Mouse (Mus musculus) stomach, embryonic 14.5 days (tissue): ENCODE measurements around the gene Padi2. TPM values are rescaled to one million over a fixed set of nuclear protein-coding genes. Genes with fewer than 3 reads are reported as not detected.
A peak's percentile ranks its signal among the peaks of the same experiment; 100 is the strongest.

ENCODE experiments used
- ATAC-seq: fragments of 200-750 bp; cut with Nextera tagmentation; 2 replicates; pipeline ENCODE4 v1.8.0; 2017; ENCODE audit warnings: low read depth, moderate TSS enrichment; ENCODE audit not compliant: insufficient number of reproducible peaks, insufficient read depth, low FRiP score
- H3K27ac ChIP-seq: fragments of 300-500 bp; sonication (generic); 2 replicates; pipeline ENCODE4 v1.5.1; 2014; ENCODE audit warnings: mild to moderate bottlenecking, low read length, moderate library complexity, mixed read lengths
- H3K27me3 ChIP-seq: fragments of 300-500 bp; sonication (generic); 2 replicates; pipeline ENCODE4 v1.6.1; 2014; ENCODE audit warnings: low read length, control low read depth, mixed read lengths; ENCODE audit not compliant: control insufficient read depth, insufficient read depth
- H3K36me3 ChIP-seq: fragments of 300-500 bp; sonication (generic); 2 replicates; pipeline ENCODE4 v1.6.1; 2014; ENCODE audit warnings: mild to moderate bottlenecking, control low read depth, low read length, moderate library complexity, mixed read lengths; ENCODE audit not compliant: control insufficient read depth, insufficient read depth
- H3K4me1 ChIP-seq: fragments of 300-500 bp; sonication (generic); 2 replicates; pipeline ENCODE4 v1.6.1; 2014; ENCODE audit warnings: low read length, control low read depth, mixed read lengths; ENCODE audit not compliant: control insufficient read depth, insufficient read depth
- H3K4me2 ChIP-seq: fragments of 300-500 bp; sonication (generic); replicated peaks from 2 replicates; pipeline ENCODE4 v1.6.1; 2014; ENCODE audit warnings: low read depth, low read length, control low read depth
- H3K4me3 ChIP-seq: fragments of 300-500 bp; sonication (generic); 2 replicates; pipeline ENCODE4 v1.5.1; 2014; ENCODE audit warnings: low read depth, low read length, control low read depth
- H3K9ac ChIP-seq: fragments of 300-500 bp; sonication (generic); replicated peaks from 2 replicates; pipeline ENCODE4 v1.6.1; 2014; ENCODE audit warnings: low read depth, mild to moderate bottlenecking, control low read depth, low read length, moderate library complexity, mixed read lengths
- H3K9me3 ChIP-seq: fragments of 300-500 bp; sonication (generic); 2 replicates; pipeline ENCODE4 v1.6.1; 2016; ENCODE audit warnings: low read depth, low read length, control low read depth; ENCODE audit not compliant: control insufficient read depth
- WGBS: fragments of 180-500 bp; shearing (Covaris S2); extraction: QIAGEN DNeasy Blood & Tissue Kit; methylation state at CpG from one replicate; pipeline ENCODE4 v1.1.7; 2014; 5-methylcytosine and 5-hydroxymethylcytosine counted together
- polyA plus RNA-seq: library from polyadenylated mRNA; unstranded; fragments of >200 nt; fragmentation: Nextera tagmentation; extraction: Ambion mirVana; gene quantifications from 2 replicates; pipeline ENCODE4 v1.2.1, GENCODE M21; 2014

Gene Padi2
- polyA plus RNA-seq, result 0.88 and 1.5 TPM in 2 replicates

DNA sequence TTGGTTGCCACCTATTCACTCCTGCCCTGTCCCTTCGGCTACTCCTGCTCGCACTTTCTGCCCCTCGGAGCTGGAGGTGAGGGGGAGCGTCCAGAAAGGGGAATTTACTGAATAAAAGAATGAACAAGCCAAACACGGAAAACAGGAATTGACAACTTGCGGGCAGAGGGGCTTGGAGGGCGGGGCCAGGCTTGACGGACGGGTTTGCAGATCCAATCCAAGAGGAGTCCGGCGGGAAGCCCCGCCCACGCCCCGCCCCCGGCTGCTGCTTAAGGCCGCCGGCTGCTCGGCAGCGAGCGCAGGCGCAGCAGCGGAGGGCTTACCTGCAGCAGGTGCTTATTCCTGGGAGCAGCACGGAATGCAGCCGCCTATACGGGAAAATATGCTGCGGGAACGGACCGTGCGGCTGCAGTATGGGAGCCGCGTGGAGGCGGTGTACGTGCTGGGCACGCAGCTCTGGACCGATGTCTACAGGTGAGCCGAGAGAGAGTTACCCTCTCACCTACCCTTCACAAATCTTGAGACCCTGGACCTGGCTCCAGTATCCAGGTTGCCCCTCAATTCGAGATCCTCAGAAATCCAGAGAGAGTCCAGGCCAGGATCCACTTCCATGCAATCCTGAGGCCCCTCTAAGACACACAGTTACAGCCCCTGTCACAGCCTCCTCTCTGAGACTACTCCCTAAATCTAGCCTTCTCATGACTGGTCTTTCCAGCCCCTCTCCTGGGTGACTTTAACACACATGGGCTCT is at the start of gene Padi2:
TSS of gene Padi2 (plus strand) at position 269 of the 751 bp plus-strand sequence.
- ATAC-seq, result peak; percentile 78
- H3K36me3 ChIP-seq, result no peaks in the 10 kb centered on the region
- 0 out of 2 replicates have a peak, but pooled peaks cover 4% of the 10 kb centered on the region for H3K27me3 ChIP-seq
- H3K4me3 ChIP-seq, result peak within 1 kb of the TSS; percentile 27
- no peaks in the 10 kb centered on the region; the same call in 1 of the 2 replicates for H3K4me1 ChIP-seq
- H3K4me2 ChIP-seq, result peak within 1 kb of the TSS; percentile 46
- no peaks in the 10 kb centered on the region for H3K9me3 ChIP-seq
- no peak within 1 kb of the TSS for H3K27ac ChIP-seq
- no peak within 1 kb of the TSS for H3K9ac ChIP-seq
- WGBS, result 3% methylated on average over 37 of the region's 37 CpGs

DNA sequence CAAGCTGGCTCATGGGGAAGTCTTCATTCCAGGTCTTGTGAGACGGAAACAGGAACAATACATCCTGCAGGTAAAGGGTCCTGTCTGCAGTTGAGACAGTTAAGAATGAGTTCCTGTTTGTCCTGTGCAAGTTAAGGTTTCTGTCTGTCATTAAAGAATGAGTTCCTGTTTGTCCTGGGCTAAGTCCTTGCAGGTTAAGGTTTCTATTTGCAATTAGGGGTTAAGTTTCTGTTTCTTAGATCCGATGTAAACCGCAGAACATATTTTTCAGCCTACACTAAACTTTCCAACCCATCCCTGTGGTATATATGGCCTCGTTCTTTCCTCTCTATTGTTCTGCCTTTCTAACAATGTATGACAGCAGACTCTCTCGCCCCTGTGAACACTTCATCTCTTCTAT is 49.1 kb upstream of the Padi2 start:
- H3K27ac ChIP-seq, result no peak overlapping the region
- 76% methylated on average over 5 of the region's 5 CpGs for WGBS
- H3K9ac ChIP-seq, result no peak overlapping the region
- no peaks in the 10 kb centered on the region for H3K36me3 ChIP-seq
- no peaks in the 10 kb centered on the region; the same call in 1 of the 2 replicates for H3K9me3 ChIP-seq
- no peak for ATAC-seq
- H3K27me3 ChIP-seq, result no peaks in the 10 kb centered on the region
- no peak overlapping the region for H3K4me2 ChIP-seq
- no peak overlapping the region for H3K4me3 ChIP-seq
- no peaks in the 10 kb centered on the region for H3K4me1 ChIP-seq

DNA sequence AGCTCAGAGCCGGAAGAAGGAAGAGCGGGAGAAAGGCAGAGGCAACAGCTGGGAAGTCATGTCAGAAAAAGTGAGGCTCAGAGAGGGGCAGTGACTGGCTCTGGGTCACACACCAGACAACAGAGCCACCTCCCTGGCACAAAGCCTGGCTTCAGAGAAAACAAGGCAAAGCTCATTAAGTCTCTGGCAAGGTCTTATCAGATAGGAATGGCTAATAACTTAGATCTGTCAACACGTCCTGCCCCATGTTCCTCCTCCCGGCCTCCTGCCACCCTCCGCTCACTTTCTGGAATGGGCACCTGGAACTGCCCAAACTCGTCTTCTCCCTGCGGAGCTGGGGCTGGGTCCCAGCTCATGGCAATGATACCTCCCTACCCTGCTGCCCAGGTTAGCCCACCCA is 48.3 kb upstream of the Padi2 start:
- no peak for ATAC-seq
- Histone ChIP-seq H3K4me3 (no peak overlapping the region), H3K27ac (no peak overlapping the region), H3K9me3 (no peaks in the 10 kb centered on the region; the same call in 1 of the 2 replicates), H3K27me3 (no peaks in the 10 kb centered on the region), H3K9ac (no peak overlapping the region), H3K4me2 (no peak overlapping the region), H3K4me1 (no peaks in the 10 kb centered on the region), H3K36me3 (no peaks in the 10 kb centered on the region)
- 74% methylated on average over 7 of the region's 7 CpGs for WGBS

DNA sequence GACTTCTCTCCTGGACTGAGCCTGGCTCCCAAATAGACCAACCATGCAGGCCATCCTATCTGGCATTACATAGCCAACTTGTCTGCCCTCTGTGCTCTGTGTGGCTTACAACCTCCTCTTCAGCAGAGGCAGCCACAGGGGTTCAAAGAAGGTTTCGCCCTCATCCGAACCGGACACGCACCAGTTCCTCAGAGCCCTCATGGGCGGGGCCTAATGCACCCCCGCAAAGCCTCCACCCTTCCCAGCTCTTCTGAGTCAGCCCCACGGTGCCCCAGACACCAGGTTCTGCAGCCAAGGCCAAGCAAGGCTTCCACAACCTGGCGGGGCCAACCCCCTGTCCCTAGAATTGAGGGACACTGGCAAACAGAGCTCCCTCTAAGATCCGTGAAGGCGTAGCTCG is 46.9 kb upstream of the Padi2 start:
- 85% methylated on average over 11 of the region's 11 CpGs for WGBS
- ATAC-seq, result no peak
- H3K9ac ChIP-seq, result no peak overlapping the region
- H3K4me3 ChIP-seq, result no peak overlapping the region
- no peaks in the 10 kb centered on the region; the same call in 1 of the 2 replicates for H3K9me3 ChIP-seq
- H3K4me2 ChIP-seq, result no peak overlapping the region
- H3K27me3 ChIP-seq, result no peaks in the 10 kb centered on the region
- H3K4me1 ChIP-seq, result no peaks in the 10 kb centered on the region
- H3K36me3 ChIP-seq, result no peaks in the 10 kb centered on the region
- H3K27ac ChIP-seq, result no peak overlapping the region

DNA sequence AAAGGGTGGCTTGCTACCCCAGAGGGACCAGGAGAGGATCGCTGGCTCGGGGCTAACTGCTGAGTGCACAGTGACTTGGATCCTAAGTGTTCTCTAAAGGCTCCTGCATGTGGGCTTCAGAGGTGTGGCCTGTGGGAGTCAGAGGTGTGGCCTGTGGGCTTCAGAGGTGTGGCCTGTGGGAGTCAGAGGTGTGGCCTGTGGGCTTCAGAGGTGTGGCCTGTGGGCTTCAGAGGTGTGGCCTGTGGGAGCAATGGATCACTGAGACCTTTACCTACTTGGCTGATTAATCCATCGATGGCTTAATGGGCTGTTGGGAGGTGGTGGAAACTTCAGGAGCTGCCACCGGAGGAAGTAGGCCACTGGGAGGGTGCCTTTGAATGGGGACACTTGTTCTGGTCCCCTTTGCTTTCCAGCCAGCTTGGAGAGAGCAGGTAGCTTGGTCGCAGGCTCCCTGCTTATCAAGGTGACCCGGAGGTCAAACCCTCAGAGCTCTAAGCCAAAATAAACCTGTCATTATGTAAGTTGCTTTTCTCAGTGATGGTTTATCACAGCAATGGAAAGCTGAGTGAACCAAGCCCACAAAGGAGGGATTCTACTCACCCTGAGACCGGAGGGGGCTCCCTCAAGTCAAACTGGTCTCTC is 45.9 kb upstream of the Padi2 start:
- Histone ChIP-seq H3K4me1 (no peaks in the 10 kb centered on the region), H3K4me2 (no peak overlapping the region), H3K27me3 (no peaks in the 10 kb centered on the region), H3K4me3 (no peak overlapping the region), H3K9ac (no peak overlapping the region), H3K27ac (no peak overlapping the region), H3K36me3 (no peaks in the 10 kb centered on the region), H3K9me3 (no peaks in the 10 kb centered on the region; the same call in 1 of the 2 replicates)
- peak; percentile 62; the same call in 1 of the 2 replicates for ATAC-seq
- WGBS, result 42% methylated on average over 7 of the region's 7 CpGs

DNA sequence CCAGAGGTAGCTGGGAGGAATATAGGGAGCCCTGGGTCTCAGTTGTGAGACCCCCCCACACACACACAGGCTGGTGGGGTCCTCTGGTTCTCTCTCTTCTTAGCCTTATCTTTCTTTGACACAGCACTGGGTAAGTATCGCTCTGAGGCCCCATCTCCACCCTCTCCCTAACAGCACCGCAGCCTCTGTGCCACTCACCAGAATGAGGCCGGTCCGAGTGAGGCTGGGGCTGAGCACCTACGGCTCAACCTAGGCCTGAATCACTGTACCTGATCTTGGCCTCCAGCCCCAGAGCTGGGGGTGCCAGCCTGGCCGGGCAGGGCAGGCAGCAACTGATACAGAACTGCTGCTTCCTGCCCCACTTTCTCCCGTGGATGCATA is 45.4 kb upstream of the Padi2 start:
- Histone ChIP-seq H3K9me3 (no peaks in the 10 kb centered on the region; the same call in 1 of the 2 replicates), H3K4me3 (no peak overlapping the region), H3K27me3 (no peaks in the 10 kb centered on the region), H3K36me3 (no peaks in the 10 kb centered on the region), H3K9ac (no peak overlapping the region), H3K4me1 (no peaks in the 10 kb centered on the region), H3K27ac (no peak overlapping the region), H3K4me2 (no peak overlapping the region)
- ATAC-seq, result peak; percentile 73; the same call in 1 of the 2 replicates
- 75% methylated on average over 7 of the region's 7 CpGs for WGBS

DNA sequence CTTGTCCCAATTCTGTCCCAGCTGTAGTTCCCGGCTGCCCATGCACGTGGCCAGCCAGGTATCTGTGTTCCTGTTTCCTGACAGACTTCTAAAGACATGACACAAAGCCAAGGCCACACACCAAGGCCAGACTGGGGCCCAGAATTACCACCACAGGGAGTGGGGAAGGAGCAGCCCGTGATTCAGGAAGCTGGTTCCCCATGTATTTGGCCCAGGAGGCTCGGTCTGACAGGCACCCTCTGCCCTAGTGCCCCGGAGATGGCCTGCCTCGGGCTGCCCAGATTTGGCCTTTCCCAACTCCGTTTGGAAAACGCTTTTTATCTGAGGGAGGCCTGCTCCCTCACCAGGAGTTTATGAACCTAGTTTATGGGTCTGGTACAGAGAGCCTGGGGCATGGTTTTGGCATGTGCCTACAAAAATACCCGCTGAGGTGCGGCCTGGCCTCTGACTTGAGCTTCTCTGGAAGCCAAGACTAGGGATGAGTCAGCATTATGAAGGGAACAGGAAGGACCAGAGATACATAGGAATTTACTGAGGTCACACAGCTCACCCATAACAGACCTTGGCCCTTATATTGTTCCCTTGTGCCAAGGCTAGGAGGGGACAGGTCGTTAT is 44.0 kb upstream of the Padi2 start:
- H3K4me3 ChIP-seq, result no peak overlapping the region
- 82% methylated on average over 11 of the region's 11 CpGs for WGBS

DNA sequence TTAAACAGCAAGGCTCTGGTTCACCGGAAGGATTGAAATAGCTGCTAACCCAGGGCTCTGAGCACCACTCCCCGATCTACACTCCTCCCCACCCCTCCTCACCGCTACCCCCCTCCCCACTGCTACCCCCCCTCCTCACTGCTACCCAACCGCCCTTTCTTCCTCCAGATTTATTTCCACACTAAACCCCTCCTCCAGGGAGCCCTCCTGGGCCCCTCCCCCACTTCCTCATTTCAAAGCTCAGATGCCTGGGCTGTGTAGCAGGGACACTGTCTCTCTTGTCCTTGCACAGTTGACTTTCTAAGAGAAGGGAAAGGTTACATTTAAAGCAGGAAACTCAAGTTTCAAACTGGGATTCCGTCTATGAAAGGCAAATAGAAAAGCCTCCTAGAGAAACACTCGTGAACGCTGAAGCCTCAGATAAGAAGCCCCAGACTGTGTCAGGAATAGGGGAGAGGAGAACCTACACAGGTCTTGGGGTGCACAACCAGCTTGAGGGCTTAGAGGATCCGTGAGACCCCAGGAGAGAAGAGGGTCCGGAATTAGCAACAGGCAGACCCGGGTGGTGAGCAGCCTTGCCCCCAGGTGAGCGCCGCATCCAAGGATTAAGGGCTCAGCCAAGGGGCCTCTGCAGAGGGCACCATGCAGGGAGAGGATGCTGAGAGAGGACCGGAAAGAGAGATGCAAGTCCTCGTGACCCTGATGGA is 37.5 kb upstream of the Padi2 start:
- no peak overlapping the region for H3K27ac ChIP-seq
- no peak for ATAC-seq
- no peak overlapping the region for H3K4me3 ChIP-seq
- 4% methylated on average over 14 of the region's 14 CpGs for WGBS
- no peaks in the 10 kb centered on the region for H3K36me3 ChIP-seq
- 0 out of 2 replicates have a peak, but pooled peaks cover 4% of the 10 kb centered on the region for H3K9me3 ChIP-seq
- H3K9ac ChIP-seq, result no peak overlapping the region
- no peaks in the 10 kb centered on the region for H3K27me3 ChIP-seq
- H3K4me1 ChIP-seq, result peaks cover 8% of the 10 kb centered on the region; the same call in 1 of the 2 replicates
- no peak overlapping the region; the same call in 1 of the 2 replicates for H3K4me2 ChIP-seq

More for the DNA sequence above, 44.0 kb upstream of the Padi2 start:
- H3K27me3 ChIP-seq, result no peaks in the 10 kb centered on the region
- no peak overlapping the region for H3K9ac ChIP-seq
- H3K4me2 ChIP-seq, result no peak overlapping the region
- no peaks in the 10 kb centered on the region for H3K4me1 ChIP-seq
- H3K27ac ChIP-seq, result no peak overlapping the region
- no peaks in the 10 kb centered on the region for H3K36me3 ChIP-seq
- H3K9me3 ChIP-seq, result no peaks in the 10 kb centered on the region
- no peak for ATAC-seq
